20 mouse cellular contexts compared by ENCODE assay signal in genomic region chr8:103911287-103912015, GRCm38 (mm10).
A peak's percentile ranks its signal among the peaks of the same experiment; 100 is the strongest.
DNase-seq lines count a peak whose midpoint lies in the region; TF ChIP-seq lines count a peak whose summit lies in the region.
"Had no signal": no experiment of that assay in that cellular context is flagged by ENCODE, and none has a peak within 500 bp of the region (broad histone marks: within the 10 kb centered on the region; RNA-seq: fewer than 3 reads in every experiment).

No protein-coding gene starts in this region.

- DNase-seq in CH12.LX (ENCODE audit: extremely low read depth): peak; percentile 19
- peak; percentile 27 for DNase-seq in ES-E14 (ENCODE audit: low read depth, low spot score)
- DNase-seq in ZHBTc4 (ENCODE audit: low read depth, low spot score): peak; percentile 75
- no peak for DNase-seq in spleen, postnatal 14 days (ENCODE audit: low spot score in 2 of 2)
- DNase-seq in gastrocnemius, postnatal 36 days: no peak
- DNase-seq in limb, embryonic 10.5 days (ENCODE audit: low spot score): no peak
- DNase-seq: adrenal gland, adult 2 months; adrenal gland, postnatal 10 days; adrenal gland, postnatal 25 days; B cell, adult 2 months; cerebellum, adult 11-12 months; cerebellum, adult 2 months; cerebellum, adult 9-10 months; cerebellum, postnatal 10 days; cerebellum, postnatal 25 days had no signal

- in situ Hi-C loops in CH12.LX (cut with MboI; ENCODE audit: low pct_ligation_motif_present, low pct_unique_long_range_greater_than_20kb, low sequenced_read_pairs) (no loop called here), ES-E14 (cut with MboI; ENCODE audit: low sequenced_read_pairs in 2 of 2, unreplicated experiment in 2 of 2) (no loop called here)

- no peak for TF ChIP-seq RAD21 in CH12.LX (IDR thresholded peaks at IDR 0.05; ENCODE audit: low read depth, low read length)

- H3K27me3 ChIP-seq in CH12.LX (replicated peaks): no peaks in the 10 kb centered on the region
- H3K27me3 ChIP-seq in limb, embryonic 10.5 days (ENCODE audit: low read depth, poor library complexity, severe bottlenecking): no peaks in the 10 kb centered on the region
- H3K27me3 ChIP-seq: embryonic facial prominence, embryonic 13.5 days; embryonic facial prominence, embryonic 15.5 days; forebrain, embryonic 12.5 days had no signal

- H3K27ac ChIP-seq in CH12.LX (ENCODE audit: insufficient read depth, low read depth): no peak overlapping the region
- H3K27ac ChIP-seq in ES-E14 (ENCODE audit: insufficient read depth, low read depth, low read length, poor library complexity, severe bottlenecking): no peak overlapping the region
- H3K27ac ChIP-seq in limb, embryonic 10.5 days: no peak overlapping the region
- H3K27ac ChIP-seq: embryonic facial prominence, embryonic 13.5 days; embryonic facial prominence, embryonic 15.5 days; forebrain, embryonic 10.5 days; forebrain, embryonic 12.5 days had no signal

- no peak overlapping the region for H3K4me2 ChIP-seq in CH12.LX (ENCODE audit: insufficient read depth, low read depth, poor library complexity, severe bottlenecking)
- H3K4me2 ChIP-seq: embryonic facial prominence, embryonic 13.5 days; embryonic facial prominence, embryonic 15.5 days; forebrain, embryonic 12.5 days had no signal

- no peak for TF ChIP-seq POLR2A in CH12.LX (IDR thresholded peaks at IDR 0.05; ENCODE audit: low read depth, low read length)

- no peak overlapping the region for H3K4me3 ChIP-seq in CH12.LX (replicated peaks in 1 of 3; ENCODE audit: low read depth in 2 of 3, low read length in 2 of 3, poor library complexity in 1 of 3)
- H3K4me3 ChIP-seq in ES-E14 (ENCODE audit: insufficient read depth in 1 of 2, low read depth in 1 of 2, low read length in 2 of 2, poor library complexity in 1 of 2, severe bottlenecking in 1 of 2): no peak overlapping the region
- H3K4me3 ChIP-seq in limb, embryonic 10.5 days: no peak overlapping the region
- H3K4me3 ChIP-seq: embryonic facial prominence, embryonic 13.5 days; embryonic facial prominence, embryonic 15.5 days; erythroblast, embryonic 14.5 days; forebrain, embryonic 10.5 days; forebrain, embryonic 12.5 days had no signal

- no peak for TF ChIP-seq EP300 in CH12.LX (IDR thresholded peaks at IDR 0.05; ENCODE audit: low read length)

- H3K4me1 ChIP-seq in CH12.LX (ENCODE audit: control insufficient read depth in 1 of 2, insufficient read depth in 2 of 2): peaks cover 0 to 23% of the 10 kb centered on the region in 2 experiments; a peak in 2 of 4 replicates
- H3K4me1 ChIP-seq in ES-E14 (ENCODE audit: control insufficient read depth in 2 of 2, insufficient read depth in 2 of 2, low read length in 2 of 2, poor library complexity in 1 of 2): peaks cover 0 to 10% of the 10 kb centered on the region in 2 experiments; a peak in 2 of 4 replicates
- H3K4me1 ChIP-seq in limb, embryonic 10.5 days: peaks cover 14% of the 10 kb centered on the region
- H3K4me1 ChIP-seq: forebrain, embryonic 12.5 days had no signal

- no peaks in the 10 kb centered on the region for H3K36me3 ChIP-seq in CH12.LX (replicated peaks in 1 of 2; ENCODE audit: control insufficient read depth in 1 of 2, insufficient read depth in 1 of 2, low read length in 1 of 2)
- H3K36me3 ChIP-seq in ES-E14 (ENCODE audit: control insufficient read depth, insufficient read depth, low read length, poor library complexity, severe bottlenecking): no peaks in the 10 kb centered on the region
- no peaks in the 10 kb centered on the region for H3K36me3 ChIP-seq in limb, embryonic 10.5 days
- H3K36me3 ChIP-seq: embryonic facial prominence, embryonic 13.5 days; embryonic facial prominence, embryonic 15.5 days; forebrain, embryonic 10.5 days; forebrain, embryonic 12.5 days had no signal

- WGBS in limb, embryonic 10.5 days: 76% methylated on average over 2 of the region's 2 CpGs

- no peak for TF ChIP-seq CTCF in CH12.LX (conservative IDR thresholded peaks at IDR 0.05 in 1 of 2, IDR thresholded peaks at IDR 0.05 in 1 of 2; ENCODE audit: low read depth in 2 of 2, low read length in 2 of 2)

- peaks cover 4% of the 10 kb centered on the region for H3K9me3 ChIP-seq in CH12.LX (replicated peaks; ENCODE audit: low read length)
- no peaks in the 10 kb centered on the region for H3K9me3 ChIP-seq in ES-E14 (ENCODE audit: control insufficient read depth, insufficient read depth, low read depth, low read length)
- H3K9me3 ChIP-seq in limb, embryonic 10.5 days (replicated peaks): no peaks in the 10 kb centered on the region
- H3K9me3 ChIP-seq: embryonic facial prominence, embryonic 13.5 days; embryonic facial prominence, embryonic 15.5 days; forebrain, embryonic 10.5 days; forebrain, embryonic 12.5 days had no signal

- dilution Hi-C loops in CH12.LX (cut with MboI; ENCODE audit: extremely low pct_ligation_motif_present, extremely low pct_unique_long_range_greater_than_20kb, low sequenced_read_pairs): no loop called here

- no peak overlapping the region for H3K9ac ChIP-seq in CH12.LX (ENCODE audit: insufficient read depth, low read depth)
- H3K9ac ChIP-seq in ES-E14 (ENCODE audit: insufficient read depth, low read depth, low read length, poor library complexity, severe bottlenecking): no peak overlapping the region
- H3K9ac ChIP-seq: embryonic facial prominence, embryonic 13.5 days; embryonic facial prominence, embryonic 15.5 days; forebrain, embryonic 12.5 days had no signal

- intact Hi-C loops in gastrocnemius, postnatal 36 days (cut with DNase I): no loop called here

- H3K79me2 ChIP-seq in CH12.LX (replicated peaks; ENCODE audit: control insufficient read depth, extremely low read depth, insufficient read depth, poor library complexity, severe bottlenecking): no peaks in the 10 kb centered on the region

TF ChIP-seq in CH12.LX, 34 proteins besides CTCF, POLR2A, EP300 and RAD21:
- TF ChIP-seq ZNF384 (IDR thresholded peaks at IDR 0.05; ENCODE audit: low read depth, low read length) (peak; percentile 74), JUN (IDR thresholded peaks at IDR 0.05; ENCODE audit: insufficient read depth, low read depth, low read length) (no peak)
TF ChIP-seq in CH12.LX: peak in this region for 1.

TF ChIP-seq in ES-E14, 5 proteins besides CTCF, POLR2A, EP300 and RAD21:
- peak; percentile 80 for TF ChIP-seq ZNF384 (IDR thresholded peaks at IDR 0.05; ENCODE audit: low read depth, low read length)
- TF ChIP-seq HCFC1 (IDR thresholded peaks at IDR 0.05; ENCODE audit: borderline replicate concordance, insufficient read depth, low read length): no peak
- TF ChIP-seq MAFK (IDR thresholded peaks at IDR 0.05; ENCODE audit: insufficient read depth, low read depth, low read length): no peak

Comparison
In these comparisons a context has a peak if more than half of its experiments do, and no peak if none do; other contexts are left out.
1. DNase-seq: peak in CH12.LX (single experiment), ES-E14 (single experiment) and ZHBTc4 (single experiment); none in spleen, postnatal 14 days (0 of 2), gastrocnemius, postnatal 36 days (0 of 2) and limb, embryonic 10.5 days (single experiment).